Mouse (Mus musculus) MEL (cell line): ENCODE measurements around the gene E330017A01Rik. TPM values are rescaled to one million over a fixed set of nuclear protein-coding genes. Genes with fewer than 3 reads are reported as not detected.
A peak's percentile ranks its signal among the peaks of the same experiment; 100 is the strongest.

Experiments
- DNase-seq: peaks from one replicate; pipeline ENCODE4 v3.0.0; 2011; ENCODE audit warnings: low read depth, low spot score
- H3K27ac ChIP-seq: 2 replicates; pipeline ENCODE4 v1.5.1; 2012; ENCODE audit warnings: low read depth, mild to moderate bottlenecking, control low read depth, low read length, moderate library complexity; ENCODE audit not compliant: control insufficient read depth
- H3K27me3 ChIP-seq, 2 experiments: fragments of 150-350 bp in 1 of 2; sonication (generic) in 1 of 2; 2 replicates each; pipeline ENCODE4 v1.6.1; 2012; ENCODE audit warnings: low read length in 2 of 2, mild to moderate bottlenecking in 2 of 2, improper control_type of control experiment in 1 of 2, moderate library complexity in 1 of 2; ENCODE audit not compliant: insufficient read depth in 2 of 2, control insufficient read depth in 1 of 2
- H3K36me3 ChIP-seq, 2 experiments: 2 replicates each; pipeline ENCODE4 v1.6.1; 2012 to 2014; ENCODE audit warnings: low read length in 2 of 2, improper control_type of control experiment in 1 of 2, inconsistent platforms in 1 of 2, mild to moderate bottlenecking in 1 of 2; ENCODE audit not compliant: insufficient read depth in 2 of 2, control insufficient read depth in 1 of 2
- H3K4me1 ChIP-seq, 2 experiments: fragments of 150-350 bp in 1 of 2; sonication (generic) in 1 of 2; 2 replicates each; pipeline ENCODE4 v1.6.1; 2012; ENCODE audit warnings: low read length in 2 of 2, improper control_type of control experiment in 1 of 2, mild to moderate bottlenecking in 1 of 2; ENCODE audit not compliant: insufficient read depth in 2 of 2, control insufficient read depth in 1 of 2
- H3K4me3 ChIP-seq, 2 experiments: fragments of 150-350 bp in 1 of 2; sonication (generic) in 1 of 2; 2 replicates each; pipeline ENCODE4 v1.5.1; 2012; ENCODE audit warnings: low read depth in 2 of 2, low read length in 2 of 2, mild to moderate bottlenecking in 2 of 2, moderate library complexity in 2 of 2, control low read depth in 1 of 2, improper control_type of control experiment in 1 of 2; ENCODE audit not compliant: control insufficient read depth in 1 of 2, insufficient read depth in 1 of 2
- H3K79me2 ChIP-seq: 2 replicates; pipeline ENCODE4 v1.6.1; 2012; ENCODE audit warnings: mild to moderate bottlenecking, low read length, moderate library complexity; ENCODE audit not compliant: control insufficient read depth, poor library complexity, insufficient read depth
- H3K9ac ChIP-seq: 2 replicates; pipeline ENCODE4 v1.6.1; 2012; ENCODE audit warnings: low read depth, mild to moderate bottlenecking, control low read depth, low read length, moderate library complexity; ENCODE audit not compliant: control insufficient read depth, poor library complexity, severe bottlenecking
- H3K9me3 ChIP-seq: fragments of 150-350 bp; sonication (generic); replicated peaks from 2 replicates; pipeline ENCODE4 v1.6.1; 2012; ENCODE audit warnings: mild to moderate bottlenecking, low read length, improper control_type of control experiment, moderate library complexity; ENCODE audit not compliant: insufficient read depth
- BHLHE40 ChIP-seq: IDR thresholded peaks from 2 replicates; pipeline ENCODE4 v1.6.1; 2012; ENCODE audit warnings: low read depth, mild to moderate bottlenecking, inconsistent platforms, low read length, improper control_type of control experiment, borderline replicate concordance
- CHD1 ChIP-seq: IDR thresholded peaks from 2 replicates; pipeline ENCODE4 v1.6.1; 2012; ENCODE audit warnings: low read depth, mild to moderate bottlenecking, inconsistent platforms, low read length, improper control_type of control experiment
- E2F4 ChIP-seq: IDR thresholded peaks from 2 replicates; pipeline ENCODE4 v1.6.1; 2011; ENCODE audit warnings: low read depth, low read length, improper control_type of control experiment, borderline replicate concordance
- ELF1 ChIP-seq: IDR thresholded peaks from 2 replicates; pipeline ENCODE4 v1.6.1; 2014; ENCODE audit warnings: low read depth, mild to moderate bottlenecking, inconsistent platforms, low read length, improper control_type of control experiment, moderate library complexity
- EP300 ChIP-seq, 2 experiments: IDR thresholded peaks; 2 replicates each; pipeline ENCODE4 v1.6.1; 2011; ENCODE audit warnings: improper control_type of control experiment in 2 of 2, low read length in 2 of 2, low read depth in 1 of 2, mild to moderate bottlenecking in 1 of 2
- GABPA ChIP-seq: IDR thresholded peaks from 2 replicates; pipeline ENCODE4 v1.6.1; 2012; ENCODE audit warnings: low read depth, mild to moderate bottlenecking, inconsistent platforms, low read length, improper control_type of control experiment, moderate library complexity
- GATA1 ChIP-seq: IDR thresholded peaks from 2 replicates; pipeline ENCODE4 v1.6.1; 2011; ENCODE audit warnings: low read depth, low read length, improper control_type of control experiment
- HCFC1 ChIP-seq: IDR thresholded peaks from 2 replicates; pipeline ENCODE4 v1.6.1; 2012; ENCODE audit warnings: low read depth, mild to moderate bottlenecking, inconsistent platforms, low read length, improper control_type of control experiment, moderate library complexity
- JUND ChIP-seq: IDR thresholded peaks from 2 replicates; pipeline ENCODE4 v1.6.1; 2011; ENCODE audit warnings: low read depth, mild to moderate bottlenecking, improper control_type of control experiment, low read length
- KAT2A ChIP-seq: conservative IDR thresholded peaks from 2 replicates; pipeline ENCODE4 v1.6.1; 2012; ENCODE audit warnings: low read depth, low read length, improper control_type of control experiment, inconsistent platforms
- MAFK ChIP-seq: IDR thresholded peaks from 2 replicates; pipeline ENCODE4 v1.6.1; 2011; ENCODE audit warnings: low read depth, mild to moderate bottlenecking, low read length, improper control_type of control experiment, borderline replicate concordance
- MAX ChIP-seq: IDR thresholded peaks from 2 replicates; pipeline ENCODE4 v1.6.1; 2011; ENCODE audit warnings: low read length, improper control_type of control experiment
- MAZ ChIP-seq: IDR thresholded peaks from 2 replicates; pipeline ENCODE4 v1.6.1; 2012; ENCODE audit warnings: low read depth, mild to moderate bottlenecking, inconsistent platforms, low read length, improper control_type of control experiment
- MEF2A ChIP-seq: IDR thresholded peaks from 2 replicates; pipeline ENCODE4 v1.6.1; 2014; ENCODE audit warnings: low read depth, mild to moderate bottlenecking, inconsistent platforms, low read length, improper control_type of control experiment; ENCODE audit not compliant: poor library complexity, insufficient replicate concordance, severe bottlenecking; ENCODE audit errors: extremely low read depth
- MXI1 ChIP-seq: IDR thresholded peaks from 2 replicates; pipeline ENCODE4 v1.6.1; 2011; ENCODE audit warnings: mild to moderate bottlenecking, low read depth, low read length, improper control_type of control experiment
- MYB ChIP-seq: IDR thresholded peaks from 2 replicates; pipeline ENCODE4 v1.6.1; 2011; ENCODE audit warnings: mild to moderate bottlenecking, low read depth, low read length, improper control_type of control experiment
- MYC ChIP-seq: IDR thresholded peaks from 2 replicates; pipeline ENCODE4 v1.6.1; 2011; ENCODE audit warnings: low read depth, mild to moderate bottlenecking, low read length, improper control_type of control experiment, moderate library complexity
- NELFE ChIP-seq: IDR thresholded peaks from 2 replicates; pipeline ENCODE4 v1.6.1; 2011; ENCODE audit warnings: low read depth, low read length, improper control_type of control experiment
- NRF1 ChIP-seq: IDR thresholded peaks from 2 replicates; pipeline ENCODE4 v1.6.1; 2014; ENCODE audit warnings: low read depth, mild to moderate bottlenecking, inconsistent platforms, low read length, improper control_type of control experiment, moderate library complexity; ENCODE audit not compliant: poor library complexity, insufficient read depth, severe bottlenecking
- POLR2A ChIP-seq, 2 experiments: IDR thresholded peaks; 2 replicates each; pipeline ENCODE4 v1.6.1; 2011 to 2012; ENCODE audit warnings: low read length in 2 of 2, mild to moderate bottlenecking in 2 of 2, control low read depth in 1 of 2, improper control_type of control experiment in 1 of 2, low read depth in 1 of 2, moderate library complexity in 1 of 2; ENCODE audit not compliant: control insufficient read depth in 1 of 2, insufficient read depth in 1 of 2, poor library complexity in 1 of 2
- POLR2AphosphoS2 ChIP-seq: IDR thresholded peaks from 2 replicates; pipeline ENCODE4 v1.6.1; 2011; ENCODE audit warnings: low read length, improper control_type of control experiment
- POLR2AphosphoS5 ChIP-seq: IDR thresholded peaks from 2 replicates; pipeline ENCODE4 v1.6.1; 2012; ENCODE audit warnings: low read depth, borderline replicate concordance, mild to moderate bottlenecking, inconsistent platforms, low read length, moderate library complexity, mixed read lengths
- RAD21 ChIP-seq: IDR thresholded peaks from 2 replicates; pipeline ENCODE4 v1.6.1; 2011; ENCODE audit warnings: mild to moderate bottlenecking, low read depth, low read length, improper control_type of control experiment
- RCOR1 ChIP-seq: IDR thresholded peaks from 2 replicates; pipeline ENCODE4 v1.6.1; 2012; ENCODE audit warnings: low read depth, mild to moderate bottlenecking, inconsistent platforms, low read length, improper control_type of control experiment
- SIN3A ChIP-seq: IDR thresholded peaks from 2 replicates; pipeline ENCODE4 v1.6.1; 2012; ENCODE audit warnings: low read length, improper control_type of control experiment, inconsistent platforms
- SMC3 ChIP-seq: IDR thresholded peaks from 2 replicates; pipeline ENCODE4 v1.6.1; 2011; ENCODE audit warnings: low read depth, low read length, improper control_type of control experiment
- TAL1 ChIP-seq: IDR thresholded peaks from 2 replicates; pipeline ENCODE4 v1.6.1; 2012; ENCODE audit warnings: mild to moderate bottlenecking, inconsistent platforms, low read length, moderate library complexity, mixed read lengths
- TBP ChIP-seq: IDR thresholded peaks from 2 replicates; pipeline ENCODE4 v1.8.0; 2011; ENCODE audit warnings: low read depth, low read length, improper control_type of control experiment
- UBTF ChIP-seq: IDR thresholded peaks from 2 replicates; pipeline ENCODE4 v1.6.1; 2012; ENCODE audit warnings: low read depth, mild to moderate bottlenecking, inconsistent platforms, low read length, improper control_type of control experiment, moderate library complexity, borderline replicate concordance; ENCODE audit not compliant: insufficient read depth
- USF1 ChIP-seq: IDR thresholded peaks from 2 replicates; pipeline ENCODE4 v1.6.1; 2014; ENCODE audit warnings: low read depth, mild to moderate bottlenecking, inconsistent platforms, low read length, improper control_type of control experiment, moderate library complexity
- USF2 ChIP-seq, 2 experiments: IDR thresholded peaks; 2 replicates each; pipeline ENCODE4 v1.6.1; 2011 to 2012; ENCODE audit warnings: improper control_type of control experiment in 2 of 2, low read length in 2 of 2, borderline replicate concordance in 1 of 2, inconsistent platforms in 1 of 2, low read depth in 1 of 2, mild to moderate bottlenecking in 1 of 2; ENCODE audit not compliant: insufficient read depth in 1 of 2
- ZC3H11A ChIP-seq: IDR thresholded peaks from 2 replicates; pipeline ENCODE4 v1.6.1; 2012; ENCODE audit warnings: low read depth, mild to moderate bottlenecking, inconsistent platforms, low read length, improper control_type of control experiment
- ZKSCAN1 ChIP-seq: IDR thresholded peaks from 2 replicates; pipeline ENCODE4 v1.6.1; 2012; ENCODE audit warnings: low read depth, mild to moderate bottlenecking, inconsistent platforms, low read length, improper control_type of control experiment, moderate library complexity
- ZMIZ1 ChIP-seq: IDR thresholded peaks from 2 replicates; pipeline ENCODE4 v1.6.1; 2012; ENCODE audit warnings: low read depth, mild to moderate bottlenecking, inconsistent platforms, low read length, improper control_type of control experiment, moderate library complexity
- ZNF384 ChIP-seq: IDR thresholded peaks from 2 replicates; pipeline ENCODE4 v1.6.1; 2012; ENCODE audit warnings: low read depth, mild to moderate bottlenecking, inconsistent platforms, low read length, improper control_type of control experiment
- polyA plus RNA-seq, 2 experiments: library from polyadenylated mRNA; stranded (reverse) in 1 of 2; unstranded in 1 of 2; fragments of >175 nt in 1 of 2; fragments of >200 nt in 1 of 2; gene quantifications; 2 replicates each; pipeline versions ENCODE4 v1.2.1 to v1.2.4; 2012; ENCODE audit warnings: low replicate concordance in 2 of 2, low read depth in 1 of 2; ENCODE audit not compliant: insufficient read length in 2 of 2, insufficient read depth in 1 of 2, missing spikeins in 1 of 2
- total RNA-seq: library from RNA; depleted of rRNA; stranded (reverse); fragments of 300-350 nt; gene quantifications from 2 replicates; pipeline ENCODE4 v1.2.3, GENCODE M21; 2012

Gene E330017A01Rik
- total and polyA plus RNA-seq, 3 experiments = 4.3 to 8.2 TPM; not detected in 1

- peak; percentile 82 for TF ChIP-seq SIN3A
Measured at GRCm38 (mm10) chr16:58604680-58605079, 33.9 kb downstream of the E330017A01Rik start (continued).

- Histone ChIP-seq H3K36me3 (peaks cover 0 to 29% of the 10 kb centered on the region in 2 experiments; a peak in 2 of 4 replicates), H3K79me2 (no peaks in the 10 kb centered on the region), H3K4me3 (no peak overlapping the region), H3K27ac (no peak overlapping the region), H3K4me1 (peaks cover 8 to 20% of the 10 kb centered on the region in 2 experiments), H3K9me3 (no peaks in the 10 kb centered on the region), H3K9ac (no peak overlapping the region), H3K27me3 (no peaks in the 10 kb centered on the region)
- DNase-seq = peak; percentile 40
- TF ChIP-seq MAFK (no peak), RCOR1 (no peak), ELF1 (no peak), POLR2AphosphoS5 (no peak), BHLHE40 (peak; percentile 14; the same call in 1 of the 2 replicates), POLR2A (IDR thresholded peaks at IDR 0.05; ENCODE audit: control insufficient read depth in 1 of 2, insufficient read depth in 1 of 2, low read depth in 1 of 2, low read length in 2 of 2, poor library complexity in 1 of 2) (no peak), POLR2AphosphoS2 (no peak), MYC (peak; percentile 59; the same call in 1 of the 2 replicates), TBP (no peak), MAZ (no peak), SIN3A (no peak), CHD1 (no peak), KAT2A (no peak), EP300 (IDR thresholded peaks at IDR 0.05; ENCODE audit: low read depth in 1 of 2, low read length in 2 of 2) (peak in 1 of 2 experiments; percentile 37; a peak in 1 of 4 replicates), SMC3 (no peak), ZKSCAN1 (no peak), MYB (no peak), NRF1 (no peak), USF2 (IDR thresholded peaks at IDR 0.05; ENCODE audit: borderline replicate concordance in 1 of 2, insufficient read depth in 1 of 2, low read depth in 1 of 2, low read length in 2 of 2) (no peak), MAX (peak; percentile 62), E2F4 (no peak), UBTF (no peak), ZNF384 (no peak), ZC3H11A (no peak), TAL1 (no peak; the same call in 1 of the 2 replicates), GABPA (no peak), JUND (no peak), HCFC1 (no peak), USF1 (no peak), MEF2A (peak; percentile 30; the same call in 1 of the 2 replicates), GATA1 (peak; percentile 48; the same call in 1 of the 2 replicates), NELFE (no peak), RAD21 (no peak), ZMIZ1 (no peak), MXI1 (peak; percentile 66; the same call in 1 of the 2 replicates)
Measured at GRCm38 (mm10) chr16:58603831-58604230, 34.7 kb downstream of the E330017A01Rik start.
